Mouse (Mus musculus) stomach, embryonic 14.5 days (tissue): ENCODE measurements around the gene Psma7. TPM values are rescaled to one million over a fixed set of nuclear protein-coding genes. Genes with fewer than 3 reads are reported as not detected.

ENCODE experiments used
- ATAC-seq: fragments of 200-750 bp; cut with Nextera tagmentation; 2 replicates; pipeline ENCODE4 v1.8.0; 2017; ENCODE audit warnings: low read depth, moderate TSS enrichment; ENCODE audit not compliant: insufficient number of reproducible peaks, insufficient read depth, low FRiP score
- H3K27ac ChIP-seq: fragments of 300-500 bp; sonication (generic); 2 replicates; pipeline ENCODE4 v1.5.1; 2014; ENCODE audit warnings: mild to moderate bottlenecking, low read length, moderate library complexity, mixed read lengths
- H3K27me3 ChIP-seq: fragments of 300-500 bp; sonication (generic); 2 replicates; pipeline ENCODE4 v1.6.1; 2014; ENCODE audit warnings: low read length, control low read depth, mixed read lengths; ENCODE audit not compliant: control insufficient read depth, insufficient read depth
- H3K36me3 ChIP-seq: fragments of 300-500 bp; sonication (generic); 2 replicates; pipeline ENCODE4 v1.6.1; 2014; ENCODE audit warnings: mild to moderate bottlenecking, control low read depth, low read length, moderate library complexity, mixed read lengths; ENCODE audit not compliant: control insufficient read depth, insufficient read depth
- H3K4me1 ChIP-seq: fragments of 300-500 bp; sonication (generic); 2 replicates; pipeline ENCODE4 v1.6.1; 2014; ENCODE audit warnings: low read length, control low read depth, mixed read lengths; ENCODE audit not compliant: control insufficient read depth, insufficient read depth
- H3K4me2 ChIP-seq: fragments of 300-500 bp; sonication (generic); replicated peaks from 2 replicates; pipeline ENCODE4 v1.6.1; 2014; ENCODE audit warnings: low read depth, low read length, control low read depth
- H3K4me3 ChIP-seq: fragments of 300-500 bp; sonication (generic); 2 replicates; pipeline ENCODE4 v1.5.1; 2014; ENCODE audit warnings: low read depth, low read length, control low read depth
- H3K9ac ChIP-seq: fragments of 300-500 bp; sonication (generic); replicated peaks from 2 replicates; pipeline ENCODE4 v1.6.1; 2014; ENCODE audit warnings: low read depth, mild to moderate bottlenecking, control low read depth, low read length, moderate library complexity, mixed read lengths
- H3K9me3 ChIP-seq: fragments of 300-500 bp; sonication (generic); 2 replicates; pipeline ENCODE4 v1.6.1; 2016; ENCODE audit warnings: low read depth, low read length, control low read depth; ENCODE audit not compliant: control insufficient read depth
- WGBS: fragments of 180-500 bp; shearing (Covaris S2); extraction: QIAGEN DNeasy Blood & Tissue Kit; methylation state at CpG from one replicate; pipeline ENCODE4 v1.1.7; 2014; 5-methylcytosine and 5-hydroxymethylcytosine counted together
- polyA plus RNA-seq: library from polyadenylated mRNA; unstranded; fragments of >200 nt; fragmentation: Nextera tagmentation; extraction: Ambion mirVana; gene quantifications from 2 replicates; pipeline ENCODE4 v1.2.1, GENCODE M21; 2014

Psma7 gene
- polyA plus RNA-seq: 480 and 596 TPM in 2 replicates

- H3K4me3 ChIP-seq: peak within 1 kb of the TSS; percentile 99
- H3K4me2 ChIP-seq: peak within 1 kb of the TSS; percentile 88
- H3K4me1 ChIP-seq: peaks cover 22% of the 10 kb centered on the region
- H3K9ac ChIP-seq: peak within 1 kb of the TSS; percentile 84
- no peaks in the 10 kb centered on the region for H3K27me3 ChIP-seq
- peak within 1 kb of the TSS; percentile 89 for H3K27ac ChIP-seq
- no peaks in the 10 kb centered on the region for H3K9me3 ChIP-seq
- WGBS: under 1% methylated on average over 75 of the region's 78 CpGs
- peak; percentile 94 for ATAC-seq
- peaks cover 11% of the 10 kb centered on the region for H3K36me3 ChIP-seq
Observed at GRCm38 (mm10) chr2:180042256-180042857, at the start of gene Psma7, which contains the start of gene Ss18l1. TSS of gene Psma7 (minus strand) at chr2:180042433. TSS of gene Ss18l1 (plus strand) at chr2:180042509.

- no peak overlapping the region for H3K4me3 ChIP-seq
- ATAC-seq: no peak; the same call in 1 of the 2 replicates
- no peak overlapping the region for H3K9ac ChIP-seq
- H3K36me3 ChIP-seq: no peaks in the 10 kb centered on the region
- no peaks in the 10 kb centered on the region for H3K27me3 ChIP-seq
- H3K9me3 ChIP-seq: no peaks in the 10 kb centered on the region
- no peak overlapping the region for H3K4me2 ChIP-seq
- H3K4me1 ChIP-seq: no peaks in the 10 kb centered on the region
- 59% methylated on average over 11 of the region's 11 CpGs for WGBS
- no peak overlapping the region for H3K27ac ChIP-seq
Observed at GRCm38 (mm10) chr2:180090285-180090684, 48.1 kb upstream of the Psma7 start.

GRCm38 (mm10) chr2:180087472-180087871 is 45.2 kb upstream of the Psma7 start:
- no peaks in the 10 kb centered on the region for H3K4me1 ChIP-seq
- H3K9ac ChIP-seq: no peak overlapping the region
- ATAC-seq: no peak
- no peak overlapping the region for H3K4me2 ChIP-seq
- H3K27ac ChIP-seq: no peak overlapping the region
- H3K27me3 ChIP-seq: no peaks in the 10 kb centered on the region
- H3K36me3 ChIP-seq: no peaks in the 10 kb centered on the region; the same call in 1 of the 2 replicates
- 86% methylated on average over 4 of the region's 4 CpGs for WGBS
- H3K9me3 ChIP-seq: no peaks in the 10 kb centered on the region
- no peak overlapping the region for H3K4me3 ChIP-seq

- Histone ChIP-seq H3K4me3 (no peak overlapping the region), H3K4me1 (no peaks in the 10 kb centered on the region), H3K27me3 (no peaks in the 10 kb centered on the region), H3K9me3 (no peaks in the 10 kb centered on the region), H3K27ac (no peak overlapping the region), H3K36me3 (no peaks in the 10 kb centered on the region; the same call in 1 of the 2 replicates), H3K4me2 (no peak overlapping the region), H3K9ac (no peak overlapping the region)
- ATAC-seq: no peak
- 89% methylated on average over 5 of the region's 5 CpGs for WGBS
Observed at GRCm38 (mm10) chr2:180086637-180087027, 44.4 kb upstream of the Psma7 start.

- Histone ChIP-seq H3K9ac (no peak overlapping the region), H3K4me1 (no peaks in the 10 kb centered on the region), H3K27me3 (no peaks in the 10 kb centered on the region), H3K36me3 (no peaks in the 10 kb centered on the region; the same call in 1 of the 2 replicates), H3K27ac (no peak overlapping the region), H3K9me3 (no peaks in the 10 kb centered on the region), H3K4me2 (no peak overlapping the region), H3K4me3 (no peak overlapping the region)
- 71% methylated on average over 16 of the region's 16 CpGs for WGBS
- ATAC-seq: no peak
Observed at GRCm38 (mm10) chr2:180085926-180086636, 43.8 kb upstream of the Psma7 start.

GRCm38 (mm10) chr2:180084565-180084964 is 42.3 kb upstream of the Psma7 start:
- WGBS: 24% methylated on average over 3 of the region's 3 CpGs

GRCm38 (mm10) chr2:180083063-180083462 is 40.8 kb upstream of the Psma7 start:
- H3K36me3 ChIP-seq: no peaks in the 10 kb centered on the region; the same call in 1 of the 2 replicates
- no peak overlapping the region for H3K4me3 ChIP-seq
- H3K4me2 ChIP-seq: no peak overlapping the region
- no peak overlapping the region for H3K9ac ChIP-seq
- no peaks in the 10 kb centered on the region for H3K4me1 ChIP-seq
- 89% methylated on average over 10 of the region's 10 CpGs for WGBS
- H3K27ac ChIP-seq: no peak overlapping the region
- H3K9me3 ChIP-seq: no peaks in the 10 kb centered on the region
- ATAC-seq: no peak
- no peaks in the 10 kb centered on the region for H3K27me3 ChIP-seq

More at GRCm38 (mm10) chr2:180084565-180084964, 42.3 kb upstream of the Psma7 start:
- ATAC-seq: no peak
- H3K4me1 ChIP-seq: no peaks in the 10 kb centered on the region
- H3K9me3 ChIP-seq: no peaks in the 10 kb centered on the region
- H3K27ac ChIP-seq: no peak overlapping the region
- no peak overlapping the region for H3K9ac ChIP-seq
- H3K36me3 ChIP-seq: no peaks in the 10 kb centered on the region; the same call in 1 of the 2 replicates
- H3K27me3 ChIP-seq: no peaks in the 10 kb centered on the region
- no peak overlapping the region for H3K4me3 ChIP-seq
- H3K4me2 ChIP-seq: no peak overlapping the region

GRCm38 (mm10) chr2:180080680-180081079 is 38.4 kb upstream of the Psma7 start:
- Histone ChIP-seq H3K27ac (no peak overlapping the region), H3K4me3 (no peak overlapping the region), H3K4me1 (no peaks in the 10 kb centered on the region), H3K4me2 (no peak overlapping the region), H3K36me3 (no peaks in the 10 kb centered on the region; the same call in 1 of the 2 replicates), H3K9ac (no peak overlapping the region), H3K27me3 (no peaks in the 10 kb centered on the region), H3K9me3 (no peaks in the 10 kb centered on the region)
- 76% methylated on average over 8 of the region's 8 CpGs for WGBS
- ATAC-seq: no peak
